Mouse (Mus musculus) liver, postnatal 0 days (tissue): ENCODE measurements around the gene Stn1.

Experiments used
- CTCF ChIP-seq: sonication (generic); IDR thresholded peaks from 2 replicates; pipeline ENCODE4 v1.5.1; 2016; ENCODE audit warnings: antibody characterized with exemption, low read depth
- EP300 ChIP-seq: IDR thresholded peaks from 2 replicates; pipeline ENCODE4 v1.6.1; 2016; ENCODE audit warnings: antibody characterized with exemption, low read depth, mild to moderate bottlenecking

- TF ChIP-seq EP300, result no peak
- no peak for TF ChIP-seq CTCF
Observed at GRCm38 (mm10) chr19:47497736-47498135, 39.6 kb downstream of the Stn1 start.
